Mouse (Mus musculus): ENCODE measurements around the gene Robo1. TPM values are rescaled to one million over a fixed set of nuclear protein-coding genes. Genes with fewer than 3 reads are reported as not detected.

The Robo1 gene
- polyA plus RNA-seq, 1 experiment from 2014 or later: 6.3 TPM

DNA sequence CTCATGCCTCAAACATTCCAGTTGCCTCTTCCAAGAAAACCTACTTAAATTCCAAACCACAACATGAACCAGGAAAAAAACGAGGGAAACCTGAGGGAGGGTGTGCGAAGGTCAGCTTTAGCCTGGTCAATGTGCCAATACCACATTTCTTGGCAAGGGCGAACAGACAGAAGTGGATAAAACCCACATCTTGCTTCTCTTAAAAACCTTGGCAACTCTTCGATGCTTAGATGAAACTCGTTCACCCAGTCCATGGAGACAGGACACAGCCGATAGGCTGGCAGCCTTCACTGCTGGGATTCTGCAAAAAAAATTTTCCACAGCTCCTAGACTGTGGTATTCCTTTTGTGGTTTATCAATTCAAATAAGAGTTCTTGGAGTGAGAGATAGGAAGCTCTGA lies 690.6 kb downstream of the Robo1 start:
- Histone ChIP-seq H3K4me2 (replicated peaks; ENCODE audit: low read depth) (no peak overlapping the region), H3K36me3 (ENCODE audit: control insufficient read depth, insufficient read depth, low read length) (no peaks in the 10 kb centered on the region), H3K4me3 (ENCODE audit: low read depth, low read length) (no peak overlapping the region), H3K4me1 (replicated peaks; ENCODE audit: control insufficient read depth, insufficient read depth) (0 out of 2 replicates have a peak, but pooled peaks cover 2% of the 10 kb centered on the region), H3K27me3 (ENCODE audit: control insufficient read depth, insufficient read depth, low read length) (no peaks in the 10 kb centered on the region), H3K27ac (replicated peaks) (no peak overlapping the region), H3K9me3 (ENCODE audit: control insufficient read depth, low read length) (no peaks in the 10 kb centered on the region), H3K9ac (ENCODE audit: low read length) (no peak overlapping the region)
- TF ChIP-seq CTCF (IDR thresholded peaks at IDR 0.05; ENCODE audit: low read depth) (no peak), EP300 (optimal IDR thresholded peaks at IDR 0.05) (no peak)
- 66% methylated on average over 6 of the region's 6 CpGs for WGBS
- DNase-seq (ENCODE audit: low spot score) (no peak), ATAC-seq (ENCODE audit: low FRiP score, low TSS enrichment) (no peak)

DNA sequence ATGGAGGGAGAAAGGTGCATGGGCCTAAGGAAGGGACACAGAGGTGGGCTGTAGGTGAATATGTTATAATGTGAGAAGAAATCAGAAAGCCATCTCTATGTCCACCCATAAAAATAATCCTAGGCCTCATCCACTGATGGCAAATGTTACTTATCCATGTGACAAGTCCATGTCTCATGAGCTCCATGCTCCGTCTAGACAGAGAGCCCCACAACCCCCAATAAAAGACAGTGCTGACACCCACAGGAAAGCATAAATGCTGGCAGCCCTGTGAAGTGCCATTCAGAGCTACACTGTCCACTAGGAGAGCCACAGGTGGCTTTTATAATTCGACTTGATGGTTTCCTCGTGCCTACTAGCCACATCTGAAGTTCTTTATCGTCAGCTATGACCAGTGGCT lies 694.6 kb downstream of the Robo1 start:
- WGBS: 91% methylated on average over 4 of the region's 4 CpGs
- H3K36me3 ChIP-seq (ENCODE audit: control insufficient read depth, insufficient read depth, low read length): no peaks in the 10 kb centered on the region
- DNase-seq (ENCODE audit: low spot score) (no peak), ATAC-seq (ENCODE audit: low FRiP score, low TSS enrichment) (no peak)
- no peak overlapping the region for H3K4me3 ChIP-seq (ENCODE audit: low read depth, low read length)
- H3K4me2 ChIP-seq (replicated peaks; ENCODE audit: low read depth): no peak overlapping the region
- no peak for TF ChIP-seq EP300 (optimal IDR thresholded peaks at IDR 0.05)
- no peak for TF ChIP-seq CTCF (IDR thresholded peaks at IDR 0.05; ENCODE audit: low read depth)
- no peak overlapping the region for H3K27ac ChIP-seq (replicated peaks)
- H3K4me1 ChIP-seq (replicated peaks; ENCODE audit: control insufficient read depth, insufficient read depth): 0 out of 2 replicates have a peak, but pooled peaks cover 2% of the 10 kb centered on the region
- H3K9me3 ChIP-seq (ENCODE audit: control insufficient read depth, low read length): no peaks in the 10 kb centered on the region
- H3K9ac ChIP-seq (ENCODE audit: low read length): no peak overlapping the region
- H3K27me3 ChIP-seq (ENCODE audit: control insufficient read depth, insufficient read depth, low read length): no peaks in the 10 kb centered on the region

DNA sequence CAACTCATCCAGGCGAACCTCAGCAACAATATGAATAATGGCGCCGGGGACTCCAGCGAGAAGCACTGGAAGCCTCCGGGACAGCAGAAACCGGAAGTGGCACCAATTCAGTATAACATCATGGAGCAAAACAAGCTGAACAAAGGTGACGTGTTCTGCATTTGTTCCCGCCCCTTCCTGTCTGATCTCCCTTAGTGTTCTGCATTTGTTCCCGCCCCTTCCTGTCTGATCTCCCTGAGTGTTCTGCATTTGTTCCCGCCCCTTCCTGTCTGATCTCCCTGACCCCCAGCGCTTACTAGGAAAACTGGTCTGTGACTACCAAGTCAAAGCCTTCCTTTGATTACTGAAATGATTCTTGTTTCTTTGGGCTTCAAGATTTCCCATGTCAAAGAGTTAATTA lies 696.5 kb downstream of the Robo1 start:
- no peak overlapping the region for H3K9ac ChIP-seq (ENCODE audit: low read length)
- TF ChIP-seq EP300 (optimal IDR thresholded peaks at IDR 0.05) (no peak), CTCF (IDR thresholded peaks at IDR 0.05; ENCODE audit: low read depth) (no peak)
- 96% methylated on average over 11 of the region's 11 CpGs for WGBS
- H3K4me1 ChIP-seq (replicated peaks; ENCODE audit: control insufficient read depth, insufficient read depth): no peaks in the 10 kb centered on the region
- H3K9me3 ChIP-seq (ENCODE audit: control insufficient read depth, low read length): no peaks in the 10 kb centered on the region
- H3K4me2 ChIP-seq (replicated peaks; ENCODE audit: low read depth): no peak overlapping the region
- DNase-seq (ENCODE audit: low spot score): no peak
- no peak for ATAC-seq (ENCODE audit: low FRiP score, low TSS enrichment)
- no peaks in the 10 kb centered on the region for H3K36me3 ChIP-seq (ENCODE audit: control insufficient read depth, insufficient read depth, low read length)
- no peaks in the 10 kb centered on the region for H3K27me3 ChIP-seq (ENCODE audit: control insufficient read depth, insufficient read depth, low read length)
- H3K27ac ChIP-seq (replicated peaks): no peak overlapping the region
- H3K4me3 ChIP-seq (ENCODE audit: low read depth, low read length): no peak overlapping the region

DNA sequence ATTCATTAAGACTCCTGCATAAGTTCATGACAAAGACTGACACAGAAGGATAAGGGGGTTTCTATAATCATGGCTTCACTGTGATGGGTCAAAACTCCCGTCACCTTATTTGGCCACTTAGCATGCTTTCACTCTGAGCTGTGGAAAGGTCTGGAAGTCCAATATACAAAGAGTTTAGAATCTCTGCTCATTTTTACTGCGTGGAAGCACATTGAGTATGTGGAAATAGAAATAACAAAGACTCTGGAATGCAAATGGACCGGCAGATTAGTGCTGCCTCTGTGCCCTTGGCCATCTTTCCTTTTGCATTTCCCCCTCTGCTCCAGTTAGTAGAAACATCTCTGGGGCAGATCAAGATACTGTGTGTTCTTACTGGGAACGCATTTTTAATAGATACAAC lies 697.7 kb downstream of the Robo1 start:
- Histone ChIP-seq H3K27ac (replicated peaks) (no peak overlapping the region), H3K36me3 (ENCODE audit: control insufficient read depth, insufficient read depth, low read length) (no peaks in the 10 kb centered on the region), H3K4me1 (replicated peaks; ENCODE audit: control insufficient read depth, insufficient read depth) (no peaks in the 10 kb centered on the region), H3K9me3 (ENCODE audit: control insufficient read depth, low read length) (no peaks in the 10 kb centered on the region), H3K9ac (ENCODE audit: low read length) (no peak overlapping the region), H3K27me3 (ENCODE audit: control insufficient read depth, insufficient read depth, low read length) (no peaks in the 10 kb centered on the region), H3K4me3 (ENCODE audit: low read depth, low read length) (no peak overlapping the region), H3K4me2 (replicated peaks; ENCODE audit: low read depth) (no peak overlapping the region)
- TF ChIP-seq EP300 (optimal IDR thresholded peaks at IDR 0.05): no peak
- TF ChIP-seq CTCF (IDR thresholded peaks at IDR 0.05; ENCODE audit: low read depth): no peak
- WGBS: 54% methylated on average over 4 of the region's 4 CpGs
- ATAC-seq (ENCODE audit: low FRiP score, low TSS enrichment) (no peak), DNase-seq (ENCODE audit: low spot score) (no peak)

DNA sequence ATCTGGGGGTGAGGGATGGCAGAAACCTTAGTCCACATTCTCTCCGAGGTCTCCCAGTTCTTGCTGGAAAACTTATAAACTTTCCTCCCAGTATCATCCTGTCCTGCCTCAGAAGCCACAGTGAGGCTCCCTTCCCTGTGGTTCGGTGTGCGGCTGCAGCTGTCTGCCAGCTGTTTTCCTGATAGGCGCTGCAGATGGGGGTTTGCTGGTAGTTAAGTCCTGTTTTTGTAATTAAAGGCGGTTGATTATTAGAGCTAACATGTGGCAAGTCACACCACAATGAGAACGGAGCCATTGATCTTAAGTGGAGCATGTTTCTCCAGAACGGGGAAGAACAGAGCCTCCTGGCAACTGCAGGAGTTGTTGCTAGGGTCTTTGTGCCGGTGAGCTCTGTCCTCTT lies 699.3 kb downstream of the Robo1 start:
- no peaks in the 10 kb centered on the region for H3K36me3 ChIP-seq (ENCODE audit: control insufficient read depth, insufficient read depth, low read length)
- 64% methylated on average over 8 of the region's 8 CpGs for WGBS
- no peak overlapping the region for H3K9ac ChIP-seq (ENCODE audit: low read length)
- H3K27me3 ChIP-seq (ENCODE audit: control insufficient read depth, insufficient read depth, low read length): no peaks in the 10 kb centered on the region
- H3K9me3 ChIP-seq (ENCODE audit: control insufficient read depth, low read length): no peaks in the 10 kb centered on the region
- no peak overlapping the region for H3K27ac ChIP-seq (replicated peaks)
- DNase-seq (ENCODE audit: low spot score) (no peak), ATAC-seq (ENCODE audit: low FRiP score, low TSS enrichment) (no peak)
- no peak overlapping the region for H3K4me3 ChIP-seq (ENCODE audit: low read depth, low read length)
- TF ChIP-seq EP300 (optimal IDR thresholded peaks at IDR 0.05) (no peak), CTCF (IDR thresholded peaks at IDR 0.05; ENCODE audit: low read depth) (no peak)
- no peaks in the 10 kb centered on the region for H3K4me1 ChIP-seq (replicated peaks; ENCODE audit: control insufficient read depth, insufficient read depth)
- H3K4me2 ChIP-seq (replicated peaks; ENCODE audit: low read depth): no peak overlapping the region

DNA sequence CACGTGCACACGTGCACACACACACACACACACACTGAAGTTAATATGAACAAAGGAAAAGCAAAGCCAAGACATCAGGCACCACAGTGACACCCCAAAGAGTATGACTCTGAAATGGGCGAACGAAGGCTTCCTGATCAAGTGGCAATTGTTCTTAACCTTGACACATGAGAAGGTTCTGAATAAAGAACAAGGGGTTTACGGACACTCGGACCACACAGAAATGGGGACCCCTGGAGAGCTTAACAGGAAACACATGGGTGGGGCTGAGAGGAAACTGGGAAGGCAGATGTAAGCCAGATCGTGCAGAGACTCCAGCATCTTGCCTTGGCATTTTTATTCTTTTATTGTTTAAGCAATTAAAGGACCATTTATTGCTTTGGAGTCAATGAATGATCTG lies 703.2 kb downstream of the Robo1 start:
- Histone ChIP-seq H3K36me3 (ENCODE audit: control insufficient read depth, insufficient read depth, low read length) (0 out of 2 replicates have a peak, but pooled peaks cover 3% of the 10 kb centered on the region), H3K4me1 (replicated peaks; ENCODE audit: control insufficient read depth, insufficient read depth) (no peaks in the 10 kb centered on the region), H3K9ac (ENCODE audit: low read length) (no peak overlapping the region), H3K27ac (replicated peaks) (no peak overlapping the region), H3K27me3 (ENCODE audit: control insufficient read depth, insufficient read depth, low read length) (no peaks in the 10 kb centered on the region), H3K4me2 (replicated peaks; ENCODE audit: low read depth) (no peak overlapping the region), H3K9me3 (ENCODE audit: control insufficient read depth, low read length) (no peaks in the 10 kb centered on the region), H3K4me3 (ENCODE audit: low read depth, low read length) (no peak overlapping the region)
- ATAC-seq (ENCODE audit: low FRiP score, low TSS enrichment) (no peak), DNase-seq (ENCODE audit: low spot score) (no peak)
- no peak for TF ChIP-seq CTCF (IDR thresholded peaks at IDR 0.05; ENCODE audit: low read depth)
- WGBS: 72% methylated on average over 7 of the region's 7 CpGs
